Mouse (Mus musculus) hindbrain, embryonic 15.5 days (tissue): ENCODE measurements at regions not wholly inside any gene's neighbourhood (a gene's known extent, or its start where the extent isn't known, plus 50 kb on each side); places are given as distances from the start of the nearest gene placed in this dataset.

ENCODE experiments used
- ATAC-seq: fragments of 200-750 bp; cut with Nextera tagmentation; 2 replicates; pipeline ENCODE4 v1.8.0; 2017; ENCODE audit warnings: low read depth, moderate number of reproducible peaks, moderate TSS enrichment; ENCODE audit not compliant: low FRiP score
- H3K27ac ChIP-seq: fragments of 300-500 bp; sonication (generic); replicated peaks from 2 replicates; pipeline ENCODE4 v1.5.1; 2015; ENCODE audit warnings: mild to moderate bottlenecking, inconsistent platforms
- H3K27me3 ChIP-seq: fragments of 300-500 bp; sonication (generic); 2 replicates; pipeline ENCODE4 v1.6.1; 2015; ENCODE audit warnings: control low read depth, inconsistent platforms
- H3K36me3 ChIP-seq: fragments of 300-500 bp; sonication (generic); 2 replicates; pipeline ENCODE4 v1.6.1; 2015; ENCODE audit warnings: control low read depth, inconsistent platforms
- H3K4me1 ChIP-seq: fragments of 300-500 bp; sonication (generic); replicated peaks from 2 replicates; pipeline ENCODE4 v1.6.1; 2015; ENCODE audit warnings: control low read depth, inconsistent platforms
- H3K4me2 ChIP-seq: fragments of 300-500 bp; sonication (generic); 2 replicates; pipeline ENCODE4 v1.6.1; 2015; ENCODE audit warnings: moderate library complexity, mild to moderate bottlenecking, inconsistent platforms
- H3K4me3 ChIP-seq: fragments of 300-500 bp; sonication (generic); 2 replicates; pipeline ENCODE4 v1.5.1; 2015; ENCODE audit warnings: mild to moderate bottlenecking, inconsistent platforms
- H3K9ac ChIP-seq: fragments of 300-500 bp; sonication (generic); 2 replicates; pipeline ENCODE4 v1.6.1; 2015; ENCODE audit warnings: inconsistent platforms
- H3K9me3 ChIP-seq: fragments of 300-500 bp; sonication (generic); 2 replicates; pipeline ENCODE4 v1.6.1; 2016; ENCODE audit warnings: control low read depth, inconsistent platforms
- WGBS: fragments of 180-500 bp; shearing (Covaris S2); methylation state at CpG from one replicate; pipeline ENCODE4 v1.1.7; 2015; 5-methylcytosine and 5-hydroxymethylcytosine counted together

GRCm38 (mm10) chr13:51326128-51326527 is 82.3 kb upstream of the S1pr3 start:
- Histone ChIP-seq H3K4me1 (peaks cover 8% of the 10 kb centered on the region; the same call in 1 of the 2 replicates), H3K4me3 (no peak overlapping the region), H3K27ac (no peak overlapping the region), H3K4me2 (no peak overlapping the region), H3K36me3 (no peaks in the 10 kb centered on the region), H3K27me3 (no peaks in the 10 kb centered on the region), H3K9ac (no peak overlapping the region), H3K9me3 (no peaks in the 10 kb centered on the region)
- ATAC-seq = no peak
- WGBS = 75% methylated on average over 5 of the region's 5 CpGs

GRCm38 (mm10) chr13:51328131-51328970 is 80.1 kb upstream of the S1pr3 start:
- H3K9me3 ChIP-seq = no peaks in the 10 kb centered on the region
- ATAC-seq = peak; percentile 49; the same call in 1 of the 2 replicates
- H3K36me3 ChIP-seq = no peaks in the 10 kb centered on the region
- no peak overlapping the region for H3K9ac ChIP-seq
- no peak overlapping the region for H3K4me3 ChIP-seq
- no peak overlapping the region for H3K27ac ChIP-seq
- H3K4me1 ChIP-seq = peaks cover 8% of the 10 kb centered on the region; the same call in 1 of the 2 replicates
- H3K27me3 ChIP-seq = no peaks in the 10 kb centered on the region
- H3K4me2 ChIP-seq = no peak overlapping the region
- WGBS = 47% methylated on average over 15 of the region's 15 CpGs

GRCm38 (mm10) chr13:51328971-51329346 is 79.5 kb upstream of the S1pr3 start:
- no peak overlapping the region for H3K9ac ChIP-seq
- peak; percentile 21; the same call in 1 of the 2 replicates for ATAC-seq
- WGBS = 33% methylated on average over 8 of the region's 8 CpGs
- H3K4me1 ChIP-seq = peaks cover 8% of the 10 kb centered on the region; the same call in 1 of the 2 replicates
- no peaks in the 10 kb centered on the region for H3K9me3 ChIP-seq
- H3K4me3 ChIP-seq = no peak overlapping the region
- H3K36me3 ChIP-seq = no peaks in the 10 kb centered on the region
- H3K27me3 ChIP-seq = no peaks in the 10 kb centered on the region
- H3K27ac ChIP-seq = no peak overlapping the region
- H3K4me2 ChIP-seq = no peak overlapping the region

- Histone ChIP-seq H3K27ac (no peak overlapping the region), H3K4me3 (no peak overlapping the region), H3K9ac (no peak overlapping the region), H3K9me3 (no peaks in the 10 kb centered on the region), H3K36me3 (no peaks in the 10 kb centered on the region), H3K27me3 (no peaks in the 10 kb centered on the region), H3K4me1 (peaks cover 8% of the 10 kb centered on the region; the same call in 1 of the 2 replicates), H3K4me2 (no peak overlapping the region)
- no peak for ATAC-seq
Observed at GRCm38 (mm10) chr13:51329717-51330116, 78.7 kb upstream of the S1pr3 start.

GRCm38 (mm10) chr13:51332271-51332670 is 76.2 kb upstream of the S1pr3 start:
- no peak overlapping the region for H3K9ac ChIP-seq
- H3K27me3 ChIP-seq = no peaks in the 10 kb centered on the region
- no peak for ATAC-seq
- no peaks in the 10 kb centered on the region for H3K9me3 ChIP-seq
- no peak overlapping the region for H3K4me3 ChIP-seq
- WGBS = 79% methylated on average over 7 of the region's 7 CpGs
- no peaks in the 10 kb centered on the region for H3K36me3 ChIP-seq
- no peak overlapping the region for H3K4me2 ChIP-seq
- no peak overlapping the region for H3K27ac ChIP-seq
- H3K4me1 ChIP-seq = peaks cover 8% of the 10 kb centered on the region; the same call in 1 of the 2 replicates

- peaks cover 5% of the 10 kb centered on the region; the same call in 1 of the 2 replicates for H3K4me1 ChIP-seq
- H3K27me3 ChIP-seq = no peaks in the 10 kb centered on the region
- no peak overlapping the region for H3K4me3 ChIP-seq
- no peak overlapping the region for H3K9ac ChIP-seq
- no peak for ATAC-seq
- H3K27ac ChIP-seq = no peak overlapping the region
- H3K9me3 ChIP-seq = no peaks in the 10 kb centered on the region
- no peak overlapping the region for H3K4me2 ChIP-seq
- no peaks in the 10 kb centered on the region for H3K36me3 ChIP-seq
- 88% methylated on average over 5 of the region's 5 CpGs for WGBS
Observed at GRCm38 (mm10) chr13:51333481-51333880, 75.0 kb upstream of the S1pr3 start.

GRCm38 (mm10) chr13:51336726-51337125 is 71.7 kb upstream of the S1pr3 start:
- Histone ChIP-seq H3K36me3 (no peaks in the 10 kb centered on the region), H3K4me1 (no peaks in the 10 kb centered on the region), H3K9ac (no peak overlapping the region), H3K4me2 (no peak overlapping the region), H3K27ac (no peak overlapping the region), H3K27me3 (no peaks in the 10 kb centered on the region), H3K4me3 (no peak overlapping the region), H3K9me3 (no peaks in the 10 kb centered on the region)
- ATAC-seq = no peak
- WGBS = 60% methylated on average over 5 of the region's 5 CpGs

- no peak overlapping the region for H3K9ac ChIP-seq
- H3K4me1 ChIP-seq = no peaks in the 10 kb centered on the region
- no peak for ATAC-seq
- no peak overlapping the region for H3K27ac ChIP-seq
- no peaks in the 10 kb centered on the region for H3K27me3 ChIP-seq
- H3K36me3 ChIP-seq = no peaks in the 10 kb centered on the region
- no peak overlapping the region for H3K4me3 ChIP-seq
- no peak overlapping the region for H3K4me2 ChIP-seq
- no peaks in the 10 kb centered on the region for H3K9me3 ChIP-seq
- 97% methylated on average over 16 of the region's 16 CpGs for WGBS
Observed at GRCm38 (mm10) chr13:51337931-51338330, 70.5 kb upstream of the S1pr3 start.

GRCm38 (mm10) chr13:51345321-51345720 is 63.1 kb upstream of the S1pr3 start:
- no peak overlapping the region for H3K4me3 ChIP-seq
- no peak; the same call in 1 of the 2 replicates for ATAC-seq
- H3K36me3 ChIP-seq = no peaks in the 10 kb centered on the region
- H3K4me1 ChIP-seq = peaks cover 14% of the 10 kb centered on the region
- H3K27ac ChIP-seq = peak overlapping the region; percentile 65
- H3K9me3 ChIP-seq = no peaks in the 10 kb centered on the region
- no peaks in the 10 kb centered on the region for H3K27me3 ChIP-seq
- H3K4me2 ChIP-seq = no peak overlapping the region
- H3K9ac ChIP-seq = no peak overlapping the region
- 59% methylated on average over 4 of the region's 4 CpGs for WGBS

GRCm38 (mm10) chr13:51345839-51346550 is 62.4 kb upstream of the S1pr3 start:
- Histone ChIP-seq H3K27me3 (no peaks in the 10 kb centered on the region), H3K27ac (peak overlapping the region; percentile 65), H3K4me2 (no peak overlapping the region), H3K9me3 (no peaks in the 10 kb centered on the region), H3K36me3 (no peaks in the 10 kb centered on the region), H3K4me3 (no peak overlapping the region), H3K9ac (no peak overlapping the region), H3K4me1 (peaks cover 14% of the 10 kb centered on the region)
- WGBS = 10% methylated on average over 8 of the region's 8 CpGs
- peak; percentile 78 for ATAC-seq

- Histone ChIP-seq H3K4me1 (peaks cover 14% of the 10 kb centered on the region), H3K4me2 (no peak overlapping the region), H3K27me3 (no peaks in the 10 kb centered on the region), H3K4me3 (no peak overlapping the region), H3K36me3 (no peaks in the 10 kb centered on the region), H3K9me3 (no peaks in the 10 kb centered on the region), H3K27ac (no peak overlapping the region), H3K9ac (no peak overlapping the region)
- 66% methylated on average over 4 of the region's 4 CpGs for WGBS
- no peak for ATAC-seq
Observed at GRCm38 (mm10) chr13:51348707-51349106, 59.7 kb upstream of the S1pr3 start.

GRCm38 (mm10) chr13:51349818-51350551 is 58.5 kb upstream of the S1pr3 start:
- 80% methylated on average over 11 of the region's 11 CpGs for WGBS
- Histone ChIP-seq H3K4me3 (no peak overlapping the region), H3K9me3 (no peaks in the 10 kb centered on the region), H3K4me1 (peaks cover 14% of the 10 kb centered on the region), H3K9ac (no peak overlapping the region), H3K27me3 (no peaks in the 10 kb centered on the region), H3K4me2 (no peak overlapping the region), H3K27ac (no peak overlapping the region), H3K36me3 (no peaks in the 10 kb centered on the region)
- ATAC-seq = no peak
